Mouse (Mus musculus): ENCODE measurements around the gene Aamdc. TPM values are rescaled to one million over a fixed set of nuclear protein-coding genes. Genes with fewer than 3 reads are reported as not detected.

Gene Aamdc
- total and polyA plus RNA-seq, 2 experiments from 2014 or later, result 20.5 to 78.1 TPM

DNA sequence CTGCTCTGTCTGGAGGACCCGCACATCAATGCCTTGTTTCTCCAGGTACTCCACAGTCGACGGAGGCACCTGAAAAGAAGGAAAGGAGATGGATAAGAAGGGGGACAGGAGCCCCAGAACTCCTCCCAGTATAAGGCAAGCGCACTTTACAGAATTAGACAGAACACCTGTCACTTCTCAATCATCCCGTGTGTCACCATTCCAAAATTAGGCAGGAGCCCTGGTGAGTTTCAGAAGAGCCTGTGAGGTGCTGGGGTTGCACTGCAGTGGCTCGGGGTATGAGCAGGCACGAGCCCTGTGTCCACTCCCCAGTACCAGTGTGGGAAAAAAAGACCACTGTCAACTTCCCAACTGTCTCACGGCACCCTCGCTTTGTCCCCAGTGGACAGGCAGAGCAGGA, 28.6 kb downstream of the Aamdc start:
- no peak for DNase-seq (ENCODE audit: low spot score)
- no peak for TF ChIP-seq CTCF (IDR thresholded peaks at IDR 0.05; ENCODE audit: low read depth)
- TF ChIP-seq EP300 (IDR thresholded peaks at IDR 0.05; ENCODE audit: low read depth), result no peak
- Histone ChIP-seq H3K9me3 (replicated peaks; ENCODE audit: control insufficient read depth, low read length) (no peaks in the 10 kb centered on the region), H3K36me3 (replicated peaks; ENCODE audit: control insufficient read depth, insufficient read depth, low read length) (0 out of 2 replicates have a peak, but pooled peaks cover 3% of the 10 kb centered on the region), H3K4me2 (ENCODE audit: low read depth, low read length) (no peak overlapping the region), H3K4me3 (ENCODE audit: low read depth, low read length) (no peak overlapping the region), H3K27ac (ENCODE audit: low read depth) (no peak overlapping the region), H3K9ac (replicated peaks; ENCODE audit: low read depth, low read length) (no peak overlapping the region), H3K27me3 (ENCODE audit: control insufficient read depth, insufficient read depth, low read length) (no peaks in the 10 kb centered on the region), H3K4me1 (ENCODE audit: control insufficient read depth, insufficient read depth) (no peaks in the 10 kb centered on the region)
- 77% methylated on average over 9 of the region's 9 CpGs for WGBS
- no peak for ATAC-seq (ENCODE audit: insufficient read depth, low read depth)

DNA sequence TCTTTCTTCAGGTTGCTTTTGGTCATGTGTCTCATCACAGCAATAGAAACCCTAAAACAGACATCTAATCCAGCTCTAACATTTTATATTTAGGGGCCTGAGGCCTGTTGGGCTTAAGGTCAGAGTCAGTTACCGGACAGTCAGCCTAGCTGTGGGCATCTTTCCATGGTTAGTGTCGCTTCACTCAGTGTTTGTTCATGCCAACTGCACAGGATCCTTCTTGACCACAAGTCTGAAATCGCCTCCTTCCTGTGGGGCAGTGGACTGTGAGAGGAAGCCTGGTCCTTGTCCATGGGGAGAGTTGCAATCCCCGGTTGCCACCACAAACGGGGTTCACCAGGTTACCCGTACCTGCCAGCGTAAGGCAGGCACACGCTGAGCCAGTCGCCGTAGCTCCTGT, 30.0 kb downstream of the Aamdc start:
- no peak for TF ChIP-seq EP300 (IDR thresholded peaks at IDR 0.05; ENCODE audit: low read depth)
- no peak for TF ChIP-seq CTCF (IDR thresholded peaks at IDR 0.05; ENCODE audit: low read depth)
- H3K4me3 ChIP-seq (ENCODE audit: low read depth, low read length), result no peak overlapping the region
- H3K36me3 ChIP-seq (replicated peaks; ENCODE audit: control insufficient read depth, insufficient read depth, low read length), result peaks cover 7% of the 10 kb centered on the region; the same call in 1 of the 2 replicates
- H3K4me1 ChIP-seq (ENCODE audit: control insufficient read depth, insufficient read depth), result no peaks in the 10 kb centered on the region
- no peak overlapping the region for H3K9ac ChIP-seq (replicated peaks; ENCODE audit: low read depth, low read length)
- ATAC-seq (ENCODE audit: insufficient read depth, low read depth), result no peak
- H3K27me3 ChIP-seq (ENCODE audit: control insufficient read depth, insufficient read depth, low read length), result no peaks in the 10 kb centered on the region
- H3K9me3 ChIP-seq (replicated peaks; ENCODE audit: control insufficient read depth, low read length), result no peaks in the 10 kb centered on the region
- H3K4me2 ChIP-seq (ENCODE audit: low read depth, low read length), result no peak overlapping the region
- WGBS, result 91% methylated on average over 10 of the region's 10 CpGs
- no peak for DNase-seq (ENCODE audit: low spot score)
- H3K27ac ChIP-seq (ENCODE audit: low read depth), result no peak overlapping the region

DNA sequence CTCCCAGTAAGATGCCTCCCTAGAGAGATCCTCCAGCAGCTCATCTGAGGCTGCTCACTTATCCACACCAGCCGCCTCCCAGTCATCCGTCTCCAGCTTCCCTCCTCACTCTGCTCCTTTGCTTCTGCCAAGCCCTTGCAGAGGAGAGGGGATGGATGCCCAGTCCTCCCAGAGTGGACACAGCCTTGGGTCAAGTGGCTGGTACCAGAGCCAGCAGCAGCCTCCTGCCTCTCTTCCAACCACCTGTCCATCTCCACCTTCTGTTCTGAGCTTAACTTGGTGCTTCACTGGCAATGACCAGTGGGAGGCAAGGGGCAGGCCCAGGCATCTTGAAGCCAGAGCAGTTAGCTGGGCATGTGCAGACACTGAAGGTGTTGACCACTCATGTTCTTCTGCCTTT, 32.8 kb downstream of the Aamdc start:
- Histone ChIP-seq H3K4me1 (ENCODE audit: control insufficient read depth, insufficient read depth) (no peaks in the 10 kb centered on the region), H3K4me3 (ENCODE audit: low read depth, low read length) (no peak overlapping the region), H3K36me3 (replicated peaks; ENCODE audit: control insufficient read depth, insufficient read depth, low read length) (peaks cover 28% of the 10 kb centered on the region), H3K27me3 (ENCODE audit: control insufficient read depth, insufficient read depth, low read length) (no peaks in the 10 kb centered on the region), H3K27ac (ENCODE audit: low read depth) (no peak overlapping the region), H3K4me2 (ENCODE audit: low read depth, low read length) (no peak overlapping the region), H3K9me3 (replicated peaks; ENCODE audit: control insufficient read depth, low read length) (no peaks in the 10 kb centered on the region), H3K9ac (replicated peaks; ENCODE audit: low read depth, low read length) (no peak overlapping the region)
- TF ChIP-seq EP300 (IDR thresholded peaks at IDR 0.05; ENCODE audit: low read depth) (no peak), CTCF (IDR thresholded peaks at IDR 0.05; ENCODE audit: low read depth) (no peak)
- 68% methylated on average over 2 of the region's 2 CpGs for WGBS
- DNase-seq (ENCODE audit: low spot score), result no peak
- no peak for ATAC-seq (ENCODE audit: insufficient read depth, low read depth)

GRCm38 (mm10) chr7:97536571-97536970, 42.7 kb downstream of the Aamdc start:
- Histone ChIP-seq H3K27me3 (ENCODE audit: control insufficient read depth, insufficient read depth, low read length) (no peaks in the 10 kb centered on the region), H3K36me3 (replicated peaks; ENCODE audit: control insufficient read depth, insufficient read depth, low read length) (peaks cover 88% of the 10 kb centered on the region), H3K4me3 (ENCODE audit: low read depth, low read length) (no peak overlapping the region), H3K9ac (replicated peaks; ENCODE audit: low read depth, low read length) (no peak overlapping the region), H3K4me1 (ENCODE audit: control insufficient read depth, insufficient read depth) (no peaks in the 10 kb centered on the region), H3K9me3 (replicated peaks; ENCODE audit: control insufficient read depth, low read length) (no peaks in the 10 kb centered on the region), H3K27ac (ENCODE audit: low read depth) (no peak overlapping the region), H3K4me2 (ENCODE audit: low read depth, low read length) (no peak overlapping the region)
- WGBS, result 91% methylated on average over 5 of the region's 5 CpGs
- DNase-seq (ENCODE audit: low spot score) (no peak), ATAC-seq (ENCODE audit: insufficient read depth, low read depth) (no peak)
- TF ChIP-seq EP300 (IDR thresholded peaks at IDR 0.05; ENCODE audit: low read depth), result no peak
- TF ChIP-seq CTCF (IDR thresholded peaks at IDR 0.05; ENCODE audit: low read depth), result no peak

DNA sequence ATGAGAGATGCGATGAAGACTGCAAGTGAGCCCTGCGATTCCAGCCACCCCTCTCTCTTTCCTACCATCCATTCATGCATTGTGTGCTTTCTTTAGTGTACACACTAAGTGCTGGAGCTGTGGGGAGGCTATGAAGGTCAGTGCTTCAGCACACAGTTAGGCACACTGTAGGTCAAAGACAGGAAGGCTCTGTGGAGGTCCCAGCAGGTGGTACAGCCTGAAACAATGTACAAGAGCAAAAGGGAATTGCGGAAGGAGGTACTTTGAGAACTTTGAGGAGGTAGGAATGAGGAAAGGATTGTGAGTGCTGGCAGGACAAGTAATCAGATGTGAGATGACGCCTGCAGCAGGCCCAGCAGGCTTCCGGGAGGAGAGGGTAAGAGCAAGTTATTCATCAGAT, 43.8 kb downstream of the Aamdc start:
- Histone ChIP-seq H3K27ac (ENCODE audit: low read depth) (no peak overlapping the region), H3K9me3 (replicated peaks; ENCODE audit: control insufficient read depth, low read length) (no peaks in the 10 kb centered on the region), H3K9ac (replicated peaks; ENCODE audit: low read depth, low read length) (no peak overlapping the region), H3K4me3 (ENCODE audit: low read depth, low read length) (no peak overlapping the region), H3K4me2 (ENCODE audit: low read depth, low read length) (no peak overlapping the region), H3K4me1 (ENCODE audit: control insufficient read depth, insufficient read depth) (no peaks in the 10 kb centered on the region), H3K36me3 (replicated peaks; ENCODE audit: control insufficient read depth, insufficient read depth, low read length) (peaks cover 86% of the 10 kb centered on the region), H3K27me3 (ENCODE audit: control insufficient read depth, insufficient read depth, low read length) (no peaks in the 10 kb centered on the region)
- no peak for DNase-seq (ENCODE audit: low spot score)
- TF ChIP-seq EP300 (IDR thresholded peaks at IDR 0.05; ENCODE audit: low read depth) (no peak), CTCF (IDR thresholded peaks at IDR 0.05; ENCODE audit: low read depth) (no peak)
- ATAC-seq (ENCODE audit: insufficient read depth, low read depth), result no peak
- WGBS, result 86% methylated on average over 5 of the region's 5 CpGs

- peaks cover 3% of the 10 kb centered on the region for H3K4me1 ChIP-seq (ENCODE audit: control insufficient read depth, insufficient read depth)
- DNase-seq (ENCODE audit: low spot score) (no peak), ATAC-seq (ENCODE audit: insufficient read depth, low read depth) (no peak)
- 85% methylated on average over 2 of the region's 2 CpGs for WGBS
- peaks cover 55% of the 10 kb centered on the region for H3K36me3 ChIP-seq (replicated peaks; ENCODE audit: control insufficient read depth, insufficient read depth, low read length)
- no peak overlapping the region for H3K9ac ChIP-seq (replicated peaks; ENCODE audit: low read depth, low read length)
- no peaks in the 10 kb centered on the region for H3K9me3 ChIP-seq (replicated peaks; ENCODE audit: control insufficient read depth, low read length)
- TF ChIP-seq EP300 (IDR thresholded peaks at IDR 0.05; ENCODE audit: low read depth) (no peak), CTCF (IDR thresholded peaks at IDR 0.05; ENCODE audit: low read depth) (no peak)
- H3K4me3 ChIP-seq (ENCODE audit: low read depth, low read length), result no peak overlapping the region
- no peaks in the 10 kb centered on the region for H3K27me3 ChIP-seq (ENCODE audit: control insufficient read depth, insufficient read depth, low read length)
- no peak overlapping the region for H3K4me2 ChIP-seq (ENCODE audit: low read depth, low read length)
- H3K27ac ChIP-seq (ENCODE audit: low read depth), result no peak overlapping the region
Observed at GRCm38 (mm10) chr7:97519935-97520334, 59.4 kb downstream of the Aamdc start.

Measured in heart, postnatal 0 days (tissue).